Mouse (Mus musculus) kidney, adult 2 months (tissue): ENCODE measurements around the gene Dennd4c. TPM values are rescaled to one million over a fixed set of nuclear protein-coding genes. Genes with fewer than 3 reads are reported as not detected.

Source experiments
- DNase-seq: peaks from one replicate; pipeline ENCODE4 v3.0.0; 2021
- H3K27ac ChIP-seq: fragments of 200-500 bp; 2 replicates; pipeline ENCODE4 v1.5.1; 2012; ENCODE audit warnings: low read depth, low read length, control low read depth, inconsistent platforms; ENCODE audit not compliant: insufficient read depth
- H3K27me3 ChIP-seq: fragments of 200-500 bp; replicated peaks from 2 replicates; pipeline ENCODE4 v1.6.1; 2012; ENCODE audit warnings: mild to moderate bottlenecking, moderate library complexity, low read length, inconsistent platforms; ENCODE audit not compliant: control insufficient read depth, insufficient read depth
- H3K36me3 ChIP-seq: fragments of 200-500 bp; 2 replicates; pipeline ENCODE4 v1.6.1; 2012; ENCODE audit warnings: mild to moderate bottlenecking, moderate library complexity, low read length, inconsistent platforms; ENCODE audit not compliant: control insufficient read depth, insufficient read depth
- H3K4me1 ChIP-seq: fragments of 200-500 bp; 2 replicates; pipeline ENCODE4 v1.6.1; 2011; ENCODE audit warnings: low read length; ENCODE audit not compliant: control insufficient read depth, insufficient read depth
- H3K4me3 ChIP-seq: fragments of 200-500 bp; 2 replicates; pipeline ENCODE4 v1.5.1; 2011; ENCODE audit warnings: mild to moderate bottlenecking, low read depth, low read length, control low read depth; ENCODE audit not compliant: insufficient read depth
- CTCF ChIP-seq: fragments of 200-500 bp; conservative IDR thresholded peaks from 2 replicates; pipeline ENCODE4 v1.5.1; 2011; ENCODE audit warnings: low read depth, mild to moderate bottlenecking, control low read depth, low read length, moderate library complexity, mixed read lengths; ENCODE audit not compliant: insufficient read depth, insufficient read length
- POLR2A ChIP-seq: fragments of 200-500 bp; IDR thresholded peaks from one replicate; pipeline ENCODE4 v1.6.1; 2011; ENCODE audit warnings: low read depth, low read length, control low read depth
- WGBS: fragments of 180-500 bp; shearing (Covaris S2); methylation state at CpG from one replicate; pipeline ENCODE4 v1.1.7; 2018; 5-methylcytosine and 5-hydroxymethylcytosine counted together
- polyA plus RNA-seq: library from polyadenylated mRNA; depleted of rRNA; stranded (reverse); fragments of >200 nt; gene quantifications from 2 replicates; pipeline ENCODE4 v1.2.3, GENCODE M21; 2012

Gene Dennd4c
- polyA plus RNA-seq, 1 experiment = 5.6 TPM

- WGBS = 30% methylated on average over 6 of the region's 6 CpGs
- Histone ChIP-seq H3K27me3 (no peaks in the 10 kb centered on the region), H3K27ac (no peak overlapping the region), H3K4me1 (no peaks in the 10 kb centered on the region), H3K4me3 (no peak overlapping the region), H3K36me3 (no peaks in the 10 kb centered on the region)
- TF ChIP-seq CTCF (no peak), POLR2A (no peak)
- DNase-seq = no peak
Measured at GRCm38 (mm10) chr4:86729829-86730228, 18.5 kb upstream of the Dennd4c start.

DNA sequence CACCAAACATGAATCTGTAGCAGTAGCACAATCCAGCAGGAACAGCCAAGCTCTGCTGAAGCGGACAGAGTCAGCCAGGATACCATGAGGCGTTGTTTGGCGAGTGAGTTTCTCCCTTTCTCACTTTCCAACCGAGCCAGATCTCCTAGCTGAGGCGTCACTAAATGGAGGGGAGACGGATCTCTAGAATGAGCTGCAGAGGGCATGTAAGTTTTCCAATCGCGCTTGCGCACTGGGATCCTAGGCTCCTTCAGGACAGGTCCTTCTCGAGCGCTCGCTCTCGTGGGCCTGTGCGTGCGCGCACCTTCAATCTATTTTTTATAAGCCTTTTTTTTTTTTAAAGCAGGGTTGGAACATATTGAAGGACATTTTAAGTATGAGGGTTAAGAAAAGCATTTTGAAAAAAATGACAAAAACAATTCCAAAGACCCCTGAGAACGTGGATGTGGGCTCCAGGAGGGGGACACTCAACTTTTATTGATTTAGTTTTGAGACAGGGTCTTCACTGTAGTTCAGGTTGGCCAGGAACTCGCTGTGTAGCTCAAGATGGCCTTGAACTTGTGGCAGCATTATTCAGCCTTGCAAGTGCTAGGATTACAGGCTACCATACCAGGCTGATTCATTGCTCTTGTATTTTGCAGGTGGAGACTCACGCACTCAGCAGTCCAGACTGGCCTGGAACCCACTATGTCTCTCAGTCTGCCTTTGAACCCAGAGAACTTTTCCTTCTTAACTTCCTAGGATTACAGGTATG lies 14.1 kb upstream of the Dennd4c start:
- no peak for DNase-seq
- H3K4me3 ChIP-seq = no peak overlapping the region
- H3K4me1 ChIP-seq = no peaks in the 10 kb centered on the region
- no peaks in the 10 kb centered on the region for H3K27me3 ChIP-seq
- H3K27ac ChIP-seq = no peak overlapping the region
- TF ChIP-seq POLR2A (no peak), CTCF (no peak)
- WGBS = 93% methylated on average over 19 of the region's 19 CpGs
- H3K36me3 ChIP-seq = no peaks in the 10 kb centered on the region

- Histone ChIP-seq H3K4me1 (no peaks in the 10 kb centered on the region), H3K4me3 (no peak overlapping the region), H3K27me3 (no peaks in the 10 kb centered on the region), H3K36me3 (no peaks in the 10 kb centered on the region), H3K27ac (no peak overlapping the region)
- 89% methylated on average over 5 of the region's 5 CpGs for WGBS
- TF ChIP-seq CTCF = no peak
- TF ChIP-seq POLR2A = no peak
- no peak for DNase-seq
Measured at GRCm38 (mm10) chr4:86739308-86739993, 8.9 kb upstream of the Dennd4c start.

GRCm38 (mm10) chr4:86749361-86749841 lies 1.0 kb downstream of the Dennd4c start:
- DNase-seq = peak; percentile 24
- Histone ChIP-seq H3K36me3 (no peaks in the 10 kb centered on the region), H3K4me3 (peak overlapping the region; percentile 90), H3K27ac (peak overlapping the region; percentile 98; the same call in 1 of the 2 replicates), H3K4me1 (peaks cover 22% of the 10 kb centered on the region; the same call in 1 of the 2 replicates), H3K27me3 (no peaks in the 10 kb centered on the region)
- WGBS = under 1% methylated on average over 13 of the region's 13 CpGs
- TF ChIP-seq POLR2A = no peak
- TF ChIP-seq CTCF = no peak

DNA sequence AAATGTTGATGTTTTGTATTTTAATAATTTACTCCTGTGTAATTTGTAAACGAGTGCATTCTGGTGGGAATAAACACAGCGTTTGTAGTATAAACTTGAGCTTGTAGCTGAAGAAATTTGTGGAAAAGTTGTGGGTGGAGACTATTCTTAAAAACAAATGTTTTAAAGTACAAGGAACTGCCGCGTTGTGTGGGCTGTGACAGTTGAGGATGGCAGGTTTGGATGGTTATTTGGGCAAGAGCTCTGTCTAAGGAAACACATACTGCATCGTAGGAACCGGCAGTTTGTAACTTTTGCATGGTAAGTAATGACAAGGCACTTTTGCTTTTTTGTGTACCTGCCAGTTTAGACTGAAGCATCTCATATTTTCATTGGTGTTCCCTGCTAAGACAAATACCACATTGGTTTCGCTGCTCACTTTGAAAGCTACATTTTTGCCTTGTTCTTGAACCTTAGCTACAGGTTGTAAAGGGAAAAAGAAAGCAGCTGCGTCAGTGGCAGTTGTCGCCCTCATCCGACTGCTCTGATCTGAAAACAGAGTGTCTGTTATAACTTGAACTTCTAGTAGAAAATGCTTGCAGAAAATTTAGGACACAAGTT lies 2.1 kb downstream of the Dennd4c start:
- no peak overlapping the region for H3K4me3 ChIP-seq
- H3K4me1 ChIP-seq = peaks cover 22% of the 10 kb centered on the region; the same call in 1 of the 2 replicates
- H3K27ac ChIP-seq = no peak overlapping the region
- WGBS = 30% methylated on average over 10 of the region's 10 CpGs
- H3K36me3 ChIP-seq = no peaks in the 10 kb centered on the region
- no peak for TF ChIP-seq CTCF
- no peak for TF ChIP-seq POLR2A
- DNase-seq = no peak
- no peaks in the 10 kb centered on the region for H3K27me3 ChIP-seq

GRCm38 (mm10) chr4:86764307-86764706 lies 16.0 kb downstream of the Dennd4c start:
- TF ChIP-seq POLR2A = no peak
- Histone ChIP-seq H3K27me3 (no peaks in the 10 kb centered on the region), H3K27ac (no peak overlapping the region), H3K4me3 (no peak overlapping the region), H3K36me3 (no peaks in the 10 kb centered on the region; the same call in 1 of the 2 replicates), H3K4me1 (no peaks in the 10 kb centered on the region)
- DNase-seq = no peak

- WGBS = 69% methylated on average over 9 of the region's 9 CpGs
- Histone ChIP-seq H3K4me3 (no peak overlapping the region), H3K4me1 (no peaks in the 10 kb centered on the region), H3K36me3 (0 out of 2 replicates have a peak, but pooled peaks cover 1% of the 10 kb centered on the region), H3K27me3 (no peaks in the 10 kb centered on the region), H3K27ac (no peak overlapping the region)
- TF ChIP-seq POLR2A (no peak), CTCF (no peak)
- DNase-seq = no peak
Measured at GRCm38 (mm10) chr4:86777587-86777986, 29.2 kb downstream of the Dennd4c start.
